Mouse (Mus musculus) retina, adult 2 months (tissue): ENCODE measurements at regions not wholly inside any gene's neighbourhood (a gene's known extent, or its start where the extent isn't known, plus 50 kb on each side); places are given as distances from the start of the nearest gene placed in this dataset.

Source experiments
- DNase-seq: peaks from one replicate; pipeline ENCODE4 v3.0.0-alpha.2; 2012; ENCODE audit warnings: low read depth, low spot score

GRCm38 (mm10) chr1:190526046-190526445 lies 355.5 kb upstream of the Prox1 start:
- DNase-seq = no peak

DNA sequence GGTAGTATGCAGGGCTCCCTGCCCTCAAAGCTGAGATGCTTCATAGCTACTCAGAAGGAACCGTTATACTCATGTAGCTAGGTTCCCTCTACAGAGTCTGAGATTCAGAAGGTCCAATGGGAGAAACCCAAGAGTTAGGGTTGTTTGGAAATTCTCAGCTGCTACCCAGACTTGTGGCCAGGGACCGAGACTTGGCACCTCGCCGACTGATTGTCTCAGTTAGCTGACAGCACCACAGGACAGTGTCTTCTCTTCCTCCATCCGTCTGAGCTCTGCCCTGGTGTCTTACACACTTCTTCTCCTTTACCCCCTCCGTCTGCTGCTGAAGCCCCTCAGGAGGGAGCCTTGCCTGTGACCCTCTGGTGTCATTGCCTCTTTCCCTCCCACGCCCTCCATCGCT lies 329.6 kb upstream of the Prox1 start:
- DNase-seq = no peak

DNA sequence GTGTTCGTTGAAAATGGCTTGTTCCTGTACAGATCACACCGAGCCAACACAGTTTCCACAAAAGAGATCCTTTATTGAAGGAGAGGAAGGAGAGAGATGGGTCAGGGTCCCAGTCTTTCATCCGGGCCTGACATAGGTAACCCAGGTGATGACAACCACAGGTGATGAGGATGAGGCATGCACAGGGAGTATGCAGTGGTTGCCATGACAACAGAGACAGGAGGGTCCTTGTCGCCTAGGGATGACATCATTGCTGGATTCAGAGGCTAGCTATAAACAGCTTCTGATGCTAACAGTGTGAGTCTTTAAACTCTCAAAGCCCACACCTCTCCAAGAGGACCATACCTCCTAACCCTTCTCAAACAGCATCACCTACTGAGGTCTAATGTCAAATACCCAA lies 327.0 kb upstream of the Prox1 start:
- no peak for DNase-seq

- no peak for DNase-seq
Measured at GRCm38 (mm10) chr1:190495741-190496520, 325.4 kb upstream of the Prox1 start.

DNA sequence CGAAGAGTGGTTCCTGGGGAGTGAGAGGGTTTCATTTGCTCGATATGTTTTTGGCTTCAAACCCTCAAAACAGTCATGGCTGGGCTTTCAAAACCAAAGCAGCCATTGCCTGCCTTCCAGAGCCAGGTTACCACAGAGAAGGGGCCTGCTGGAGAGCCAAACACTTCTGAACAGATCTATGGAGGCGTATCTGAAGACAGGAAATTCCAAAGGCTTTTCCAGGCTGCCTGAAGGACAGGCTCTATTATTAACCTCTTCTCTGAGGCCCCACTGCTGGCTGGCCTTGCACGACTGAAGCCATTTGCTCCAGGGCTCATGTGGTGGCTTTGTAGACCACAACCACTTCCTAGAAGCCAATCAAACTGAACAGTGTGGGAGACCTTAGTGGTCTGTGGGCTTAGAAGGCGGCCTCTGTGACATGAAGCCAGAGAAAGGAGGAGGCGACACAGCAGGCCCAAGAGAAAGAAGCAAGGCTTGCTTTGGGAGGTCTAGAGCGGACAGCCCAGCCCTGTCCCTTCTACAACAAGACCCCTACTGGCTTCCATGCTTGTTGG lies 316.1 kb upstream of the Prox1 start:
- no peak for DNase-seq

DNA sequence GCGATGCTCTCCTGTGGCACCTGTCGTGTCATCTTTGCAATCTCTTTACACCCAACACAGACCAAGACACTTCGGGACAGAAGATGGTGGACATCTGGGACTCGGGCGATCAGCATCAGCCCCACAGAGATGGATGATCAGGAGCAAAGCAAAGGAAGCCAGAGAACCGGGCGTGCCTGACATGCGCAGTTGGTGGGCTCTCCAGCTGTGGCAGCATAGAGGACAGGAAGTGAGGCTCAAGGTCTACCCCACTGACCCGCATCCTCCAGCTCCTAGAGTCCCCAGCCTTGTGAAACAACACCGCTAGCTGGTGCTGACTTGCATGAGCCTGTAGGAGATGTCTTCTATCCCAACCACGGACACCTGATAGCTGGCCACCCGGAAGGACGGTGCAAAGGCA lies 312.9 kb upstream of the Prox1 start:
- no peak for DNase-seq

DNA sequence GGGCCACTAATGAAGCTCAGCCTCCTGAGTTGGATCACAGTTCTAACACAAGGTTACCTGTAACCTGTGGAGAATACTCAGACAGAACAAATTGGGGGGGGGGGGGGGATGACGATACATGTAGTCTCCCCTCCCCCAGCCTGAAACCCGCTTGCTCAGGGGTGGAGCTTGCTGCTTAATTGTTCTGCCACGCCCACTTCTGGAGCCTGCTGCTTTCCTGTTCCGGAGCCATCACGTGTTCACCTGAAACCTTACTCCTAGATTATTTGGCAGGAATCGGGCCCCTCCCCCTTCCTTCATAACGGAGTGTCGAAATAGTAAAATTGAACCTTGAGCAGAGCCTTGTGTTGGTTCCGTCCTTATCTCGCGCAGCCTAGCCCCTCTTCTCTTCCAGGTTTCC lies 310.6 kb upstream of the Prox1 start:
- no peak for DNase-seq

GRCm38 (mm10) chr1:190480601-190481000 lies 310.1 kb upstream of the Prox1 start:
- no peak for DNase-seq

GRCm38 (mm10) chr1:190472761-190473160 lies 302.2 kb upstream of the Prox1 start:
- no peak for DNase-seq

GRCm38 (mm10) chr1:190470336-190470735 lies 299.8 kb upstream of the Prox1 start:
- no peak for DNase-seq

DNA sequence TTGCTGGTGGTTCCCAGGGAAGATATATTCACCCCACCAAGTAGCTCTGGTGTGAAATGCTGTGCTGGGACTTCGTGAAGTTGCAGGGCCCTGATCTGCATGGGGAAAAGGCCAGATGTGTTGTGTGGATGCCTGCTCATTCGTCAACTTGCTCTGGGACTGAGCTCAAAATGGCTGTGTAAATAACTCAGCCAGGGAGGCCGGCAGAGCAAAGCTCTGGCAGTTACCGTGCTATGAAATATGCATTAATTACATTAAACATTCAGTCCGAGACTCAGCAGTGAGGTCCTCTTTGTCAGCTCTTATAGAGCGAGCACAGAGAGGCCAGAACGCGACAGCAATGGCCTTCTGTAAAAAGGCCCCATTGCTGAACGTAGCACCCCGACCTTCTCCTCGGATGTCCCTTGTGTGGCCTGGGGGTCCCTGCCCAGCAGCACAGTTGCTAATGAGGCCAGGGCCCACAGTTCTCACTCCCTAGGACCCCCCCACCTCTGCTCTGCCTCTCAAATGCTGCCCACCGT lies 287.1 kb upstream of the Prox1 start:
- DNase-seq = no peak

DNA sequence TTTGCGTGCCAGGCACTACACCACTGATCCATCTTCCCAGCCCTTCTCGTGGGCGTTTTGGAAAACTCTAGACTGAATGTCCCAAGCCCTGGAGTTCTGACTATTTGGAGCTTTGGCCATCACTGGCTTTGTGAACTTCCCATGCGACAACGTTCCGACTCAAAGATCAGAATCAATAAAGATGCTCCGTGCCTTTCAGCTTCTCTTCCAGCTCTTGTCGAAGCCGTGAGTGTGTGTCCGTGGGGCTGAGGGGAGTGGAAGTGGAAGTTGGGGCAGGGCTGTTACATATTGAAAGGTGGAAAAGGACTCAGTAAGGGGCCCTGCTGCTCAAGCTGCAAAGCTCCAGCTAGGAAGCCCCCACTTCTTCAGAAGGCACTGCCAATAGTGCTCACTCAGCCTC lies 283.0 kb upstream of the Prox1 start:
- no peak for DNase-seq

- DNase-seq = peak; percentile 38
Measured at GRCm38 (mm10) chr1:190452115-190452842, 281.8 kb upstream of the Prox1 start.

DNA sequence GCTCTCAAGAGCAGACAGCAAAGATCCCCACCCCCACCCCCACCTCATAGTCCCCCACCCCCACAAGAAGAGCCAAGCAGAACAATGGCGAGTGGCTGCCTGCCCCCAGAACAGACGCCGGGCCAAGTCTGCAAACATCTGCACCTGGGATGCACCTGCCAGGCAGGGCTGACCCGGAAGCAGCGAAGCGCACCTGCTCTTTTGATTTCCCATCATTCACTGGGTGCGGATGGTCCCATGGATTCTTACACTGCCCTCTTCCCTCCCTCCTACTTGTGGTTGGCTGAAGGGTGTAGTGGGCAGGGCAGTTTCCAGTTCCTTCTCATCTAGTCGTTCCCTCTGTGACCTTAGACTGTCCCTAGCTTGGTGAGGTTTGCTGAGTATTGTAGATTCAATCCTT lies 277.7 kb upstream of the Prox1 start:
- no peak for DNase-seq

- DNase-seq = no peak
Measured at GRCm38 (mm10) chr1:190447253-190447652, 276.7 kb upstream of the Prox1 start.

DNA sequence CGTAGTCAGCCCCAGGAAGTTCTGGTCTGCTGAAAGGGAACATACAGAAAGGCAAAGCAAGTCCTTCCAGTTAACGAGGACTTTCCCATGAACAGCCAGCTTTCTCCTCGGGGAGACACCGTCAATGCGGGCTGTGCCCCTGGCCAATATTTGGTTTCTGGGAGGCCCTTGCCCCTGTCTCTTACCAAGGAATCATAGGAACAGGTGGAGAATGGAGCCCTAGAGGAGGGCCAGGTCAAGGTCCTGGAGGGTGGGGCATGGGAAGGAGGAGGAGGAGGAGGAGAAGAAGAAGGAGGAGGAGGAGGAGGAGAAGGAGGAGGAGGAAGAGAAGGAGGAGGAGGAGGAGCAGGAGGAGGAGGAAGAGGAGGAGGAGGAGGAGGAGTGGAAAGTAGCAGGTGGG lies 276.2 kb upstream of the Prox1 start:
- DNase-seq = no peak

DNA sequence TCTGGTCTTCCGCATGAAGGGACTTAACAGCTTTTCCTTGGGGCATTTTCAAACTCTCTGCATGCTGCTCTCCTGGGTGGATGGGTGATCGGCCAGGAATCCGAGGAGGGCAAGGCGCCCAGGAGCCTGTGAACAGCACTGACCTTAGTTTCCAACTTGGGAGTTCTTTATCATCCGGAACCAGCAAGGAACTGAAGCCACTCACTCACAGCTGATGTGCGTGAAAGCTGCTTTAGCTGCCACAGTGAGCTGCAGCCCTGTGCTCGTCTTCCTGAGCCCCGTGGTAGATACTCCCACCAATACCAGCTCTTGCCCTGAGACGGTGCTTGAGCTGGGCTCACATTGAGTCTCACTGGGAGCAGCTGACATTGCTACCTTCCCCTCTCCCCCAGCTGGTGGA lies 273.9 kb upstream of the Prox1 start:
- DNase-seq = no peak

GRCm38 (mm10) chr1:190443234-190443633 lies 272.7 kb upstream of the Prox1 start:
- no peak for DNase-seq

DNA sequence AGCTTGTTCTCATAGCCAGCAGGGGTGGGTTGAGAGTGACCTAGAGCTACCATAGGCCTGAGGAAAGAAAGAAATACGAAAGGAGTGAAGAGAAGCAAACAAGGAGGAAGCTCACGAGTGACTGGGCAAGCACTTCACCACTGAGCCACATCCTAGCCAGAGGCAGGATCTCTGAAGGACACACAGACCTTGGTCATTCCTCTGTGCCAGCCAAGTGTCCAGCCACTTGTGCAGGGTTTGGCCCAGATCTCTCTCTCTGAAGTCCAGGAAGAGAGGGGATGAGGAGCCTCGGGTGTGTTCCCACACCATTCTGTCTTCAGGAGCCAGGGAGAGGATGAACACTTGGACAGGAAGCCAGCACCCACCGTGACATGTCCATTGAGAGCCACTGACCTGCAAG lies 271.7 kb upstream of the Prox1 start:
- no peak for DNase-seq

DNA sequence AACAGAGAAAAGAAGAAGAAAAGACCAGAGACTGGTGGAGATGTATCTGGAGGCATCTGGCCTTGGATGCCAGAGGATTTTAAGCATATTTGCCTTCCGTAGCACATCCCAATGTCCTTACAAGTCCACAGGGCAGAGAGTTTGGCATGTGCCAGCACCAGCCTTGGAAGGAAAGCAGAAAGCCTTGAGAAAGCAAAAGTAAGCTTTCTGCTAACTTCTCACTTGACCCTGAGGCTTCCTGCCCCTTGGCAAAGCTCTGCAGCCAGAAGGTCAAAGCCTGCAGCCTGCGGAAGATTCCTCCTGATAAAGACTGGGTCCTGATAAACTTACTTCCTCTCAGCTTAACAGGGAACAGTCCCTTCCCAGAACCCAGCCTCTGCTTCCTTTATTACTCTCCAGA lies 268.3 kb upstream of the Prox1 start:
- DNase-seq = no peak

DNA sequence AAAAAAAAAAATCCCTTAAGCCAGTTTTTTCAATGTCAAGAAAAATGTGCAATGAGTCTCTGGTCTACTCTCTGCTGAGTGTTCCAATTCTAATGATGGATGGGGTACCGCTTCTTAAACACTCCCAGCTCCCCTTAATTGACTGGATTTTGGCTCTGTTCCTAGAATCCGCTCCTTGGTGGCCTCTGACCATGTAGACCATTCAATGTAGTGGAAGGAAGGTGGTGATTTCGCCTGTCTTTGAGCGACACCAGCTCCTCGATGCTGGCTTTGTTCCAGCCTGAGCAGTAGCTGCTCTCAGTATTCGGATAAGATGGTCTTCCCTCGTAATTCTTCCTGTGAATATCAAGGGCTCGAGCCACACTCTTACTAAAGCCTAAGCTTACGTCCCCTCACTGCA lies 252.4 kb upstream of the Prox1 start:
- DNase-seq = no peak

DNA sequence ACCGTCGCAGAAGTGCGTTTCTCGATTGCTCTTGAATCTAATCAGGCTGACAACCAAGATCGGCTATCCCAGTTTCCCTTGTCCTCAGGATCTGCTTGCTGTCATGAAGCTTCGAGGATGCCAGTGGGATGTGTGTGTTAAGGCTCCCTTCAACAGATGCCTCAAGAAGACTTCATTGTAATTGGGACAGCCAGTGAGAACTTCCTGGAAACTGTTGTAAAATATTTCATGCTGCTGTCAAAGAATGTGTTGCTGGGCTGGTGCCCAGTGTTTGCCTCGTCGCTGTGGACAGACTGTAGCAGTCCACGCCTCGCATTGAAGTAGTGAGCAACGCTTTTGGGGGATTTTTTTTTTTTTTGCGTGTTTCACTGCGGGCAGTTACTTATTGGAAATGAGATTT lies 249.2 kb upstream of the Prox1 start:
- DNase-seq = no peak

DNA sequence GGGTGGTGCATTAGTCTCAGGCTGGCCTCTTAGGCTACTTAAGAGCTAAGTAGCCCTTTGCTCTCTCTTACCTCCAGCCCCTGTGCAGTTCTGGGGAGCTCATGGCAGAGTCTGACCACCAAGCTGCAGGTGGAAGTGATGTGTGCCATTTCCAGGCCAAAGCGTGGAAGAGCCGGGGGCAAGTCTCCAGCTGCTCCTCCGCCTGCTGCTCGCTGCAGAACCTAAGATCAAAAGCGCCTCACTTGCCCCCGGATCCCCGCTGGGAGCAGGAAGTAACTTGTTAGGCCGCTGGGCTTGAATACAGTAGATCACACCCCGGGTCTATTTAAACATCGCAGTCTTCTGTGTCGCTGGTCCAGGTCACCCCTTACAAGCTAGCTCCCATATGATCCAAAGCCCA lies 246.8 kb upstream of the Prox1 start:
- no peak for DNase-seq
